7 mouse cellular contexts compared by ENCODE assay signal in genomic region chr4:150361986-150362691, GRCm38 (mm10).
DNase-seq lines count a peak whose midpoint lies in the region; ATAC-seq lines count a peak whose summit lies in the region.

No protein-coding gene starts in this region.

- H3K9me3 ChIP-seq in midbrain, embryonic 11.5 days (ENCODE audit: control insufficient read depth, low read length): no peaks in the 10 kb centered on the region
- no peaks in the 10 kb centered on the region for H3K9me3 ChIP-seq in midbrain, embryonic 16.5 days (replicated peaks; ENCODE audit: control insufficient read depth, low read length, poor library complexity, severe bottlenecking)
- no peaks in the 10 kb centered on the region for H3K9me3 ChIP-seq in hindbrain, embryonic 13.5 days
- H3K9me3 ChIP-seq in liver, embryonic 12.5 days (replicated peaks): no peaks in the 10 kb centered on the region
- no peaks in the 10 kb centered on the region for H3K9me3 ChIP-seq in stomach, embryonic 16.5 days (replicated peaks; ENCODE audit: control insufficient read depth, low read length)

- ATAC-seq in midbrain, embryonic 11.5 days (ENCODE audit: low FRiP score): peak; percentile 59; the same call in 1 of the 2 replicates
- ATAC-seq in midbrain, embryonic 16.5 days: no peak
- ATAC-seq in hindbrain, embryonic 13.5 days (ENCODE audit: low FRiP score): no peak
- no peak for ATAC-seq in liver, embryonic 12.5 days
- peak; percentile 77 for ATAC-seq in stomach, embryonic 16.5 days (ENCODE audit: insufficient read depth, low FRiP score)

- H3K27me3 ChIP-seq in midbrain, embryonic 11.5 days (ENCODE audit: control insufficient read depth, insufficient read depth, low read length): no peaks in the 10 kb centered on the region
- no peaks in the 10 kb centered on the region for H3K27me3 ChIP-seq in midbrain, embryonic 16.5 days (ENCODE audit: control insufficient read depth, insufficient read depth, low read depth, low read length)
- H3K27me3 ChIP-seq in hindbrain, embryonic 13.5 days: no peaks in the 10 kb centered on the region
- no peaks in the 10 kb centered on the region for H3K27me3 ChIP-seq in liver, embryonic 12.5 days (replicated peaks)
- no peaks in the 10 kb centered on the region for H3K27me3 ChIP-seq in stomach, embryonic 16.5 days (ENCODE audit: control insufficient read depth, insufficient read depth, low read length)

- H3K4me3 ChIP-seq in midbrain, embryonic 11.5 days (ENCODE audit: low read depth, low read length): no peak overlapping the region
- no peak overlapping the region for H3K4me3 ChIP-seq in midbrain, embryonic 16.5 days (ENCODE audit: low read depth, low read length)
- no peak overlapping the region for H3K4me3 ChIP-seq in hindbrain, embryonic 13.5 days
- no peak overlapping the region for H3K4me3 ChIP-seq in liver, embryonic 12.5 days
- H3K4me3 ChIP-seq in stomach, embryonic 16.5 days (replicated peaks; ENCODE audit: low read length): no peak overlapping the region

- 9% methylated on average over 8 of the region's 8 CpGs for WGBS in midbrain, embryonic 11.5 days
- 13% methylated on average over 8 of the region's 8 CpGs for WGBS in midbrain, embryonic 16.5 days
- WGBS in hindbrain, embryonic 13.5 days: 16% methylated on average over 8 of the region's 8 CpGs
- WGBS in liver, embryonic 12.5 days (ENCODE audit: insufficient replicate concordance): 19% methylated on average over 8 of the region's 8 CpGs
- 11% methylated on average over 8 of the region's 8 CpGs for WGBS in stomach, embryonic 16.5 days

- H3K9ac ChIP-seq in midbrain, embryonic 11.5 days (ENCODE audit: low read length): no peak overlapping the region
- no peak overlapping the region for H3K9ac ChIP-seq in midbrain, embryonic 16.5 days (ENCODE audit: low read depth, low read length)
- 0 out of 2 replicates have a peak overlapping the region, but pooled peaks have one; percentile 19 for H3K9ac ChIP-seq in hindbrain, embryonic 13.5 days
- no peak overlapping the region for H3K9ac ChIP-seq in liver, embryonic 12.5 days
- H3K9ac ChIP-seq in stomach, embryonic 16.5 days (ENCODE audit: low read length): 0 out of 2 replicates have a peak overlapping the region, but pooled peaks have one; percentile 10

- H3K4me1 ChIP-seq in midbrain, embryonic 11.5 days (ENCODE audit: control insufficient read depth, insufficient read depth, low read length): peaks cover 14% of the 10 kb centered on the region
- H3K4me1 ChIP-seq in midbrain, embryonic 16.5 days (ENCODE audit: control insufficient read depth, insufficient read depth, low read length): peaks cover 14% of the 10 kb centered on the region
- peaks cover 26% of the 10 kb centered on the region for H3K4me1 ChIP-seq in hindbrain, embryonic 13.5 days (replicated peaks)
- peaks cover 40% of the 10 kb centered on the region for H3K4me1 ChIP-seq in liver, embryonic 12.5 days
- H3K4me1 ChIP-seq in stomach, embryonic 16.5 days (ENCODE audit: control insufficient read depth, insufficient read depth, low read length): peaks cover 12% of the 10 kb centered on the region

- no peak for DNase-seq in midbrain, embryonic 11.5 days (ENCODE audit: low spot score, missing footprints)
- DNase-seq in gastrocnemius, postnatal 10 days: no peak
- DNase-seq in right cerebral cortex, postnatal 25 days: no peak

- H3K4me2 ChIP-seq in midbrain, embryonic 11.5 days: no peak overlapping the region
- no peak overlapping the region for H3K4me2 ChIP-seq in midbrain, embryonic 16.5 days (ENCODE audit: low read length)
- no peak overlapping the region for H3K4me2 ChIP-seq in hindbrain, embryonic 13.5 days
- H3K4me2 ChIP-seq in liver, embryonic 12.5 days: peak overlapping the region; percentile 10
- H3K4me2 ChIP-seq in stomach, embryonic 16.5 days (ENCODE audit: low read depth, low read length): peak overlapping the region; percentile 16

- H3K27ac ChIP-seq in midbrain, embryonic 11.5 days (ENCODE audit: low read depth, low read length): no peak overlapping the region
- H3K27ac ChIP-seq in midbrain, embryonic 16.5 days (ENCODE audit: low read length): no peak overlapping the region
- peak overlapping the region; percentile 68 for H3K27ac ChIP-seq in hindbrain, embryonic 13.5 days
- peak overlapping the region; percentile 67 for H3K27ac ChIP-seq in liver, embryonic 12.5 days
- H3K27ac ChIP-seq in stomach, embryonic 16.5 days (ENCODE audit: low read length): peak overlapping the region; percentile 77

- H3K36me3 ChIP-seq in midbrain, embryonic 11.5 days (ENCODE audit: control insufficient read depth, insufficient read depth, low read length): no peaks in the 10 kb centered on the region
- H3K36me3 ChIP-seq in midbrain, embryonic 16.5 days (ENCODE audit: control insufficient read depth, insufficient read depth, low read length): no peaks in the 10 kb centered on the region
- H3K36me3 ChIP-seq in hindbrain, embryonic 13.5 days: no peaks in the 10 kb centered on the region
- 0 out of 2 replicates have a peak, but pooled peaks cover 2% of the 10 kb centered on the region for H3K36me3 ChIP-seq in liver, embryonic 12.5 days
- no peaks in the 10 kb centered on the region for H3K36me3 ChIP-seq in stomach, embryonic 16.5 days (ENCODE audit: control insufficient read depth, insufficient read depth, low read length)

Comparison
In these comparisons a context has a peak if more than half of its experiments do, and no peak if none do; other contexts are left out.
1. ATAC-seq: peak in midbrain, embryonic 11.5 days (single experiment) and stomach, embryonic 16.5 days (single experiment); none in midbrain, embryonic 16.5 days (single experiment), hindbrain, embryonic 13.5 days (single experiment) and liver, embryonic 12.5 days (single experiment).
2. H3K27ac ChIP-seq: peak in hindbrain, embryonic 13.5 days (single experiment), liver, embryonic 12.5 days (single experiment) and stomach, embryonic 16.5 days (single experiment); none in midbrain, embryonic 11.5 days (single experiment) and midbrain, embryonic 16.5 days (single experiment).
3. H3K4me2 ChIP-seq: peak in liver, embryonic 12.5 days (single experiment) and stomach, embryonic 16.5 days (single experiment); none in midbrain, embryonic 11.5 days (single experiment), midbrain, embryonic 16.5 days (single experiment) and hindbrain, embryonic 13.5 days (single experiment).
4. H3K9ac ChIP-seq: peak in hindbrain, embryonic 13.5 days (single experiment) and stomach, embryonic 16.5 days (single experiment); none in midbrain, embryonic 11.5 days (single experiment), midbrain, embryonic 16.5 days (single experiment) and liver, embryonic 12.5 days (single experiment).